Mouse (Mus musculus): ENCODE results near the gene Pofut1. TPM values are rescaled to one million over a fixed set of nuclear protein-coding genes. Genes with fewer than 3 reads are reported as not detected.

The Pofut1 gene
- polyA plus RNA-seq (2012; rRNA removed) = 19.0 and 19.2 TPM in 2 replicates

DNA sequence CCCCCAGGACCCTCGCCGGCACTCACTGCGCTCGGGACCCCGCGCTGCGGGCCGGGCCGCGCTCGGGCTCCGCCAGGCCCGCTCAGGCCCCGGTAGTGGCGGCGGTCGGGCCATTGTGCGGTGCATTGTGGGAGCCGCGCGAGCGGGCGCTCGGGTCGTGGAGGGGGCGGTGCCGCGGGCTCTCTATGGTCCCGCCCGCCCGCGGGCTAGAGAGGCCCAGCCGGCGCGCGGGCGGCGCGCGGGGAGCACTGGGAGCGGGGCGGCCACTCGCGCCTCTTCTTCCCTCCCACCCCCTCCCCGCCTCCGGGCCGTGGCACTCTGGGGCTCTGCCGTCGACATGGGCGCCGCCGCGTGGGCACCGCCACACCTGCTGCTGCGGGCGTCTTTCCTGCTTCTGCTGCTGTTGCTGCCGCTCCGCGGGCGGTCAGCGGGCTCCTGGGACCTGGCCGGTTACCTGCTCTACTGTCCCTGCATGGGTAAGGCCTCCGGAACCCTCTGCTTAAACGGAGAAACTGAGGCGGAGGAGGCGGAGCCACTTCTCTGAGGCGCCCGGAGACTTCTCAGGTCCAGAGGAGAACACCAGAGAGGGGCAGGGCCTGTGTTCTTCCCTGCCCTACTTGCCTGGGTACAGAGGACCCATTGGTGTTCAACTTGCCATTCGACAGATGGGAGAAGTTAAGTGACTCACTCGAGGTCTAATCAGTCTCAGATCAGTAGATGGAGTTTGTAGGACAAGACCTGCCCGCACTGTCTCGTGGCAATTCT lies at the start of gene Pofut1, which contains the start of gene Plagl2:
TSS of gene Pofut1 (plus strand) at position 284 of the 765 bp plus-strand sequence.
TSS of gene Plagl2 (minus strand) at position 177 of the 765 bp plus-strand sequence.

GRCm38 (mm10) chr2:153224946-153225594 lies 16.3 kb upstream of the Pofut1 start, which contains the start of gene Tspyl3:
TSS of gene Tspyl3 (minus strand) at chr2:153225441.

DNA sequence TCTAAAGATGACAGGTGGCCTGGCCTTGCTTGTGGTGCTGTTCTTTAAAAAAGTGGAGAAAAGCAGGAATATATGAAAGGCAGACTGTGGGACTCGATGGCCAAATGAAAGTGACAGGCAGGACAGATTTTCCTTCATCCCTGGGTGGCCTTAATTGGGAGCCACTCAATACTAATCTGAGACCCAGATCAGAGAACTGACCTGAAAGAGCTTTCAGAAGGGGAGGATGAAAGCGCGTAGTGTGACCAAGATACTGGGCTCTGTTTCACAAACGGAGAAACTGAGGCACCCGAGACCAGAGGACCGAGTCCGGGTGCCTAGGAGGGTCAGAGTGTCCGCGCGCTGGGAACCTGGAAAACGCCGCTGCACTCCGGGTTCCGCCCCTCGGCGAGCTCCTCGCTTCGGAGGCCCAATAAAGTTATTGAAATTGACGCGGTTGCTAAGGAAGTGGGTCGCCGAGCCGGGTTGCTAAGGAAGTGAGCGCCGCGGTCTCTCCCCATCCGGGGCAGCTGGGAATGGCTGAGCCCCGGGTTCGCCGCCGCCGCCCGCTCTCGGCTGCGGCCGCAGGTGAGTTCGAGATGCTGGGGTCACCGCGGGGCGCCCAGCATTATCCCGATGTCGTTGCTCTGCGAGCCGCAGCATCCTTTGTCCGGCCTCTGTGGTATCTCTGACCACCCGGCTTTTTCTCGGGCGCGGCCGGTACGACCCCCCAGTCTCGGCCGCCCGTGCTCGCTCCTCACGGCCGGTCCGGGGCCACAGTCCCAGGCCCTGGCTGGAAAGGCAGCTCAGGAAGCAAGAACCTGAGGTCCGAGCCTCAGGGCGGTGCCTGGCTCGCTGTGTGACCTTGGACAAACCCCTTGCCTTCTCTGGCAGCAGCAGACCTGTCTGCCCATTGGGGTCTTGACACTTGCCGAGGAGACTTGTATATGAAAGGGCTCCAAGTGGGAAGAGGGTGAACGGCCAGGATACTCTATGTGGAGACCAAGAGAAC lies 49.9 kb downstream of the Pofut1 start, which contains the start of gene Kif3b:
TSS of gene Kif3b (plus strand) at position 476 of the 991 bp plus-strand sequence.

Other genes with a start within 250 kb of the Pofut1 start
- 179 and 180 TPM in 2 replicates for gene Pdrg1, start 226.1 kb upstream of the Pofut1 start, polyA plus RNA-seq (2012; rRNA removed)
- 10.2 and 10.7 TPM in 2 replicates for gene Xkr7, start 209.7 kb upstream of the Pofut1 start, polyA plus RNA-seq (2012; rRNA removed)
- 8.0 and 9.5 TPM in 2 replicates for gene Ccm2l, start 175.6 kb upstream of the Pofut1 start, polyA plus RNA-seq (2012; rRNA removed)
- 4.9 and 6.5 TPM in 2 replicates for gene Hck, start 133.1 kb upstream of the Pofut1 start, polyA plus RNA-seq (2012; rRNA removed)
- gene Tm9sf4, start 80.2 kb upstream of the Pofut1 start, polyA plus RNA-seq (2012; rRNA removed) = 53.8 and 57.1 TPM in 2 replicates
- 47.1 and 48.3 TPM in 2 replicates for gene Tspyl3, start 16.1 kb upstream of the Pofut1 start, polyA plus RNA-seq (2012; rRNA removed)
- 5.0 and 5.1 TPM in 2 replicates for gene Plagl2, start 107 bp upstream of the Pofut1 start, polyA plus RNA-seq (2012; rRNA removed)
- gene Kif3b, start 49.9 kb downstream of the Pofut1 start, polyA plus RNA-seq (2012; rRNA removed) = 45.3 and 45.9 TPM in 2 replicates
- gene Asxl1, start 104.3 kb downstream of the Pofut1 start, polyA plus RNA-seq (2012; rRNA removed) = 26.0 and 26.9 TPM in 2 replicates

Measured in central nervous system, embryonic 18 days (tissue).